Mouse (Mus musculus) kidney, embryonic 14.5 days (tissue): ENCODE data around the gene 2200002D01Rik. TPM values are rescaled to one million over a fixed set of nuclear protein-coding genes. Genes with fewer than 3 reads are reported as not detected.
A peak's percentile ranks its signal among the peaks of the same experiment; 100 is the strongest.

ENCODE experiments used
- ATAC-seq: fragments of 200-750 bp; cut with Nextera tagmentation; 2 replicates; pipeline ENCODE4 v1.8.0; 2017; ENCODE audit warnings: moderate number of reproducible peaks, mild to moderate bottlenecking, moderate TSS enrichment, moderate library complexity; ENCODE audit not compliant: low FRiP score, low TSS enrichment
- H3K27ac ChIP-seq: fragments of 300-500 bp; sonication (generic); 2 replicates; pipeline ENCODE4 v1.5.1; 2014; ENCODE audit warnings: low read depth, mild to moderate bottlenecking, low read length, moderate library complexity, mixed read lengths
- H3K27me3 ChIP-seq: fragments of 300-500 bp; sonication (generic); 2 replicates; pipeline ENCODE4 v1.6.1; 2014; ENCODE audit warnings: mild to moderate bottlenecking, low read length; ENCODE audit not compliant: control insufficient read depth, insufficient read depth
- H3K36me3 ChIP-seq: fragments of 300-500 bp; sonication (generic); 2 replicates; pipeline ENCODE4 v1.6.1; 2014; ENCODE audit warnings: low read length, mixed read lengths; ENCODE audit not compliant: control insufficient read depth, insufficient read depth
- H3K4me1 ChIP-seq: fragments of 300-500 bp; sonication (generic); 2 replicates; pipeline ENCODE4 v1.6.1; 2014; ENCODE audit warnings: low read length, mixed read lengths; ENCODE audit not compliant: control insufficient read depth, insufficient read depth
- H3K4me2 ChIP-seq: fragments of 300-500 bp; sonication (generic); replicated peaks from 2 replicates; pipeline ENCODE4 v1.6.1; 2014; ENCODE audit warnings: low read depth, mild to moderate bottlenecking, low read length
- H3K4me3 ChIP-seq: fragments of 300-500 bp; sonication (generic); 2 replicates; pipeline ENCODE4 v1.5.1; 2014; ENCODE audit warnings: mild to moderate bottlenecking, low read length
- H3K9ac ChIP-seq: fragments of 300-500 bp; sonication (generic); 2 replicates; pipeline ENCODE4 v1.6.1; 2014; ENCODE audit warnings: low read depth, mild to moderate bottlenecking, low read length, moderate library complexity
- H3K9me3 ChIP-seq: fragments of 300-500 bp; sonication (generic); 2 replicates; pipeline ENCODE4 v1.6.1; 2016; ENCODE audit warnings: low read length; ENCODE audit not compliant: control insufficient read depth
- WGBS: fragments of 180-500 bp; shearing (Covaris S2); extraction: QIAGEN DNeasy Blood & Tissue Kit; methylation state at CpG from one replicate; pipeline ENCODE4 v1.1.7; 2014; 5-methylcytosine and 5-hydroxymethylcytosine counted together
- polyA plus RNA-seq: library from polyadenylated mRNA; unstranded; fragments of >200 nt; fragmentation: Nextera tagmentation; extraction: Ambion mirVana; gene quantifications from 2 replicates; pipeline ENCODE4 v1.2.1, GENCODE M21; 2014

Gene 2200002D01Rik
- polyA plus RNA-seq, 1 experiment from 2014 or later = 8.3 TPM

DNA sequence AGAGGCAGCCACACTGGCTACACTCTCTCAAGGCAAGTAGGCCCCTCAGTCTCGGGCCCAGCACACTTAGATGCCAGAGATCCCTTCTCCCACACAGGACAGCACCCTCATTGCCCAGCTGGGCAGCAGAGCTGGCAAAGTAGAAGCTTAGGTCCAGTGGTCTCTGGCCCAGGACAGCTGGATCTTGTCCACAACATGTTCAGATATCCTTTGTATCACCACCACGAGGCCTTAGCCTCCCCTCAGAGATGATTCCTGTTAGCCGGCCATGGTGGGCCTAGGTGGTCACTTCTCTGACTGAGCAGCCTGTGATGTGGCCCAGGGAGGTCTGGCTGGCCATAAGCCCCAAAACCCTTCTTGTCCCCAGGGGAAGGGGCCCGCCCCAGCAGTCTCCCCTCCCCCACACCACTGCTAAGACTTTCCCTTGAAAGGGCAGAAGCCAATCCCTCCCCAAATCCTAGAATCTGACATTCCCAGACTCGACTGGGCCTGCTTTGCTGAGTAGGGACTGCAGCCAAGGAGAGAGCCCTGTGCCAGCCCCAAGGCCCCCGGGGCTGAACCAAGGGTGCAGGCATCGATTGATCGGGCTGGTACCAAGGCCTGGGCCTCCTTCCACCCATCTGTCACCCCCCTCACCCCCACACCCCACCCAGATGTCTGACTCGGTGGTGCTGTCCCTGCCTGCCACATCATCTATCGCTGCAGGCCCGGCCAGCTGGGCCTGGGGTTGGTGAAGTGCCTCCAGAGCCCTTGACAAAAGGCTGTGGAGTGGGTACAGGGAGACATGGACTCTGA, 42.6 kb upstream of the 2200002D01Rik start:
- H3K27me3 ChIP-seq = peaks cover 3% of the 10 kb centered on the region
- peak overlapping the region; percentile 56; the same call in 1 of the 2 replicates for H3K4me3 ChIP-seq
- H3K4me2 ChIP-seq = peak overlapping the region; percentile 87
- H3K27ac ChIP-seq = peak overlapping the region; percentile 42; the same call in 1 of the 2 replicates
- H3K9me3 ChIP-seq = no peaks in the 10 kb centered on the region
- ATAC-seq = no peak
- WGBS = 26% methylated on average over 11 of the region's 11 CpGs
- H3K4me1 ChIP-seq = peaks cover 44% of the 10 kb centered on the region
- H3K9ac ChIP-seq = peak overlapping the region; percentile 28; the same call in 1 of the 2 replicates
- H3K36me3 ChIP-seq = no peaks in the 10 kb centered on the region

DNA sequence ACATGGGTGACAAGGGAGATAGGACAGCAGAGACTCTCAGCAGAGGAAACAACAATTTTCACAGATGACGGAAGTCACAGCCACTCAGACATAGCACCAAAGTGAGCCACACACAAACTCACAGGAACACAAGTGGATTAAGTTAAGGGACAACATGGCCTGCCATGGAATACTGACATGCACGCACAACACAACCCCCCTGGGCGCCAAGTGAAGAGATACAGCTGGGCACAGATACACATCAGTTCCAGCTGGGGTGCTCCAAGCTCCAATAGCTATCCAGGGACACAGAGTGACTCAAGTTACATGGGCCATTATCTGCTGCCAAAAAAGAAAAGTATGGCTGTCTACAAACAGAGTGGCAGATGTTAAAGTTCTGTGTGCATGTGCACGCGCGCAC, 41.6 kb upstream of the 2200002D01Rik start:
- Histone ChIP-seq H3K4me2 (peak overlapping the region; percentile 87), H3K9me3 (no peaks in the 10 kb centered on the region), H3K4me3 (peak overlapping the region; percentile 56), H3K27ac (peak overlapping the region; percentile 70), H3K9ac (peak overlapping the region; percentile 47; the same call in 1 of the 2 replicates), H3K27me3 (peaks cover 7% of the 10 kb centered on the region), H3K4me1 (peaks cover 44% of the 10 kb centered on the region), H3K36me3 (no peaks in the 10 kb centered on the region)
- no peak for ATAC-seq
- 52% methylated on average over 6 of the region's 6 CpGs for WGBS

DNA sequence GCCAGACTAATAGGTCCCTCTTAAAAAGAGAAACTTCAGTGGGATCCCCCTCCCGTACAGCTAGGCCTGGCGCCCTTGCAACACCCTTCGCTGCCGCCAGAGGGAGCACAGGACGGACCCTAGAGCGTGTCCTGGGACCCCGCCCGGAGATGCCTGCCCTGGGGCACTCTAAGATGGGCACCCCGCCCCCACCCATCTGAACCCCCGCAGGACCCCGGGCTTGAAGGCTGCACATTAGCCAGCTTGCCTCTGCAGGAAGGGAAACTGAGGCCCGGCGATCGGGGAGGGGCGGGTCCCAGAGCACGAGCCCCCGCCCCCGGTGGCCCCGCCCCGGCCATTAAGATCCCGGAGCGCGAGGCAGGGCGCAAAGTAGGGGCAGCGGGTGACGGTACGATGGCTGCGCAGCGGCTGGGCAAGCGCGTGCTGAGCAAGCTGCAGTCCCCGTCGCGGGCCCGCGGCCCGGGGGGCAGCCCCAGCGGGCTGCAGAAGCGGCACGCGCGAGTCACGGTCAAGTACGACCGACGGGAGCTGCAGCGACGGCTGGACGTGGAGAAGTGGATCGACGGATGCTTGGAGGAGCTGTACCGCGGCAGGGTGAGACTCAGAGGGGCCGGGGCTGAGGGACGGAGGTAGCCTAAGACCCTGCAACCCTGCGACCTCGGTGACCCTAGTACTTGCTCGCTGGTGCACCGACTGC, 40.8 kb upstream of the 2200002D01Rik start, which contains the start of gene Ppp1r14a:
Gene Ppp1r14a (plus strand): TSS at position 367 of the 697 bp plus-strand sequence.
- H3K4me1 ChIP-seq = peaks cover 44% of the 10 kb centered on the region
- peaks cover 8% of the 10 kb centered on the region for H3K27me3 ChIP-seq
- H3K27ac ChIP-seq = peak within 1 kb of the TSS; percentile 70
- H3K4me2 ChIP-seq = peak within 1 kb of the TSS; percentile 87
- no peaks in the 10 kb centered on the region for H3K36me3 ChIP-seq
- peak; percentile 33 for ATAC-seq
- no peaks in the 10 kb centered on the region for H3K9me3 ChIP-seq
- under 1% methylated on average over 52 of the region's 59 CpGs for WGBS
- peak within 1 kb of the TSS; percentile 47 for H3K9ac ChIP-seq
- peak within 1 kb of the TSS; percentile 56 for H3K4me3 ChIP-seq

DNA sequence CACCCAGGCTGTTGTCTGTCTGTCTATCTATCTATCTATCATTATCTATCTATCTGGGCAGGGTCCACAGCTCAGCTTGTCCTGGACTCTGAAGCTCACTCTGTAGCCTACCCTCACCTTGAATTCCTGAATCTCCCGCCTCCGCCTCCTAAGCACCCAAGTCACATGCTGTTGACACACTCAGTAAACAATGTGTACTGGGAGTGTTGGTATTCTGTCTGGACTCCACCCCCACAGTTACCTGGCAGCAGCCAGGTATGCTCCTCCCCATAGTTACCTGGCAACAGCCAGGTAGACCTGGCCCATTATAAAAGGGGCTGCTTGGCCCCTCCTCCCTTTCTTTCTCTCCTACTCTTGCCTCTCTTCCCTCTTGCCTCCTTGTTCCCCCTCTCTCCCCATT, 39.8 kb upstream of the 2200002D01Rik start:
- no peak overlapping the region for H3K27ac ChIP-seq
- peaks cover 38% of the 10 kb centered on the region for H3K4me1 ChIP-seq
- no peaks in the 10 kb centered on the region for H3K9me3 ChIP-seq
- H3K27me3 ChIP-seq = peaks cover 8% of the 10 kb centered on the region
- WGBS = 94% methylated on average over 2 of the region's 2 CpGs
- no peak for ATAC-seq
- H3K4me2 ChIP-seq = no peak overlapping the region
- H3K36me3 ChIP-seq = no peaks in the 10 kb centered on the region
- no peak overlapping the region for H3K9ac ChIP-seq
- no peak overlapping the region for H3K4me3 ChIP-seq

DNA sequence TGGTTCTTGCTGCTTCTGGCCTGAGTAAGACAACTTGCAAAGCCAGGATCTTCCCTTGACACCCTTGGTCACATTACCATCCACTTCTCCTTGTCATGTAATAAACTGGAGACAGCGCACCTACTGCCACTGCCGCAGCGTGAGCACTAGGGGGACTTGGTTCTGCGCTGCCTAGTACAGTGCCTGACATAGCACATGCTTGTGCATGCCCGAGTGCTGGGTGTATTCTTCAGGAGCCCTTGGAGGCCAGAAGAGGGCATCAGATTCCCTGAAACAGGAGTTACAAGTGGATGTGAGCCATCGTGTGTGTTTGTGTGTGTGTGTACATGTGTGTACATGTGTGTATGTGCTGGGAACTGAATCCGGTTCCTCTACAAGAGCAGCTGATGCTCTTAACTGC, 39.2 kb upstream of the 2200002D01Rik start:
- Histone ChIP-seq H3K36me3 (no peaks in the 10 kb centered on the region), H3K9me3 (no peaks in the 10 kb centered on the region), H3K27ac (no peak overlapping the region), H3K4me2 (no peak overlapping the region), H3K4me3 (no peak overlapping the region), H3K27me3 (peaks cover 8% of the 10 kb centered on the region), H3K4me1 (peaks cover 32% of the 10 kb centered on the region), H3K9ac (no peak overlapping the region)
- ATAC-seq = no peak
- 85% methylated on average over 7 of the region's 7 CpGs for WGBS

DNA sequence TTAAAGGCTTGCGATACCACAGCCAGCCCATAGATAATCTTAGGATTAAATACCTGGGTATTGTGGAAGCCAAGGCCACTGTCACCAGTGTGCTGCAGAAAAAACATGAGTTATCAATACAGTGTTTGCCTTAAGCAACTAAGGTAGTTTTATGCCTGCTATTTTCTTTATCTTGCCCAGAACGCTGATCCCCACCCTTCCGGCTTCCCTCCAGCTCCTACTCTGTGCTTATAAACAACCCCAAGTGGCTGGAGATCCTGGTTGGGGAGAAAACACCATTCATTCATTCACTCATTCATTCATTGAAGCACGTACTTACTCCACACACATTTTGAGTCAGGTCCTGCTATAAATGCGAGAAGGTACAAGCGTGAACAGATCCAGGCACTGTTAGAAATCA, 36.3 kb upstream of the 2200002D01Rik start:
- peaks cover 27% of the 10 kb centered on the region for H3K27me3 ChIP-seq
- no peak for ATAC-seq
- 95% methylated on average over 6 of the region's 6 CpGs for WGBS
- H3K4me2 ChIP-seq = no peak overlapping the region
- H3K4me1 ChIP-seq = 0 out of 2 replicates have a peak, but pooled peaks cover 13% of the 10 kb centered on the region
- no peaks in the 10 kb centered on the region for H3K9me3 ChIP-seq
- H3K9ac ChIP-seq = no peak overlapping the region
- no peaks in the 10 kb centered on the region for H3K36me3 ChIP-seq
- H3K4me3 ChIP-seq = no peak overlapping the region
- H3K27ac ChIP-seq = no peak overlapping the region

DNA sequence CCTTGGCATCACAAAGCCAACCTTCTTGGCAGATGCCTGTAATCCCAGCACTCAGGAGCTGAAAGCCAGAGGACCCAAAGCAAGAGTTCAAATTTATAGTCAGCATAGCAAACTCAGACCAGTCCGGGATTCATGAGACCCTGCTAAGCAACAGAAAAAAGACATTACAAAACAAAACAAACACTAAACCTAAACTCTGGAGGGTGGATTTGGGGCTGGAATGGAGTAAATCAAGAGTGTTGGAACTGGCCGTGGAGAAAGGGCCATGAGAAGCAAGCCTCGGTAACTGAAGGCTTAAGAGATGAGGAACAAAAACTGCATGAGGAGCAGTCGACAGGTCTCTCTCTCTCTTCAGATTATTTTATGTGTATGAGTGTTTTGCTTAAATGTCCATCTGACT, 35.6 kb upstream of the 2200002D01Rik start:
- Histone ChIP-seq H3K27ac (no peak overlapping the region), H3K27me3 (peaks cover 27% of the 10 kb centered on the region), H3K4me1 (0 out of 2 replicates have a peak, but pooled peaks cover 10% of the 10 kb centered on the region), H3K9ac (no peak overlapping the region), H3K36me3 (no peaks in the 10 kb centered on the region), H3K4me2 (no peak overlapping the region), H3K9me3 (no peaks in the 10 kb centered on the region), H3K4me3 (no peak overlapping the region)
- whole genome bisulfite sequencing = 79% methylated on average over 4 of the region's 4 CpGs
- no peak for ATAC-seq

DNA sequence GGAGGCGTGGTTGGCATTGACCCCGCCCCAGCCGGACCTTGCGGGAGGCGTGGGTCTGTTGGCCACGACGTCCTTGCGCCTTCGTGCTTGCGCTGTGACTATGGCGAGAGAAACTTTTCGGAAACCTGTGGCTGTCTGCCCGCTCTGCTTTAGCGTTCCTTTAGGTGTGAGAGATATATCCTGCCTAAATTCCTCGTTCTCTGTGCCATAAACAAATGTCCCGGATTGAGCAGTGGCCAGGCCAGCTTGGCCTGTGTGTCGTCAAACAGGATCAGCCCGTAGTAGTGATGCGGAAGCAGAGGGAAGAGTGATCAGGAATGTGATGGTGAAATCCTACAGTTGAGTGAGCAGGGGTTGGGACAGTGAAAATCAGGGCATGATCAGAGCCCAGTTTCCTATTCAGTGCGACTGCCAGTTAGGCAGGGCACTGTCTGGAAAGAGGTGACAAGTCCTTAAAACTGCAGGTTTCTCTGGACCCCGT, 33.8 kb upstream of the 2200002D01Rik start:
- 0 out of 2 replicates have a peak, but pooled peaks cover 6% of the 10 kb centered on the region for H3K4me1 ChIP-seq
- H3K27me3 ChIP-seq = peaks cover 24% of the 10 kb centered on the region
- no peaks in the 10 kb centered on the region for H3K9me3 ChIP-seq
- peak overlapping the region; percentile 50 for H3K4me3 ChIP-seq
- WGBS = 7% methylated on average over 21 of the region's 21 CpGs
- H3K9ac ChIP-seq = peak overlapping the region; percentile 74
- peak; percentile 63 for ATAC-seq
- H3K36me3 ChIP-seq = no peaks in the 10 kb centered on the region
- peak overlapping the region; percentile 93 for H3K4me2 ChIP-seq
- H3K27ac ChIP-seq = no peak overlapping the region
